Mouse (Mus musculus): ENCODE measurements at regions not wholly inside any gene's neighbourhood (a gene's known extent, or its start where the extent isn't known, plus 50 kb on each side); places are given as distances from the start of the nearest gene placed in this dataset.

GRCm38 (mm10) chr16:93382945-93383344, 220.9 kb downstream of the Setd4 start:
- no peak for TF ChIP-seq GATA2 (IDR thresholded peaks at IDR 0.05; ENCODE audit: borderline replicate concordance, low read depth, low read length)
- no peak for TF ChIP-seq CTCF (IDR thresholded peaks at IDR 0.05; ENCODE audit: low read depth, low read length)
- no peak for TF ChIP-seq TAL1 (conservative IDR thresholded peaks at IDR 0.05; ENCODE audit: low read depth, low read length)
